Mouse (Mus musculus) liver, embryonic 14.5 days (tissue): ENCODE data around the gene Capza1.

Experiments
- CTCF ChIP-seq: IDR thresholded peaks from 2 replicates; pipeline ENCODE4 v1.5.1; 2016; ENCODE audit warnings: antibody characterized with exemption, low read depth, control low read depth
- EP300 ChIP-seq: IDR thresholded peaks from 2 replicates; pipeline ENCODE4 v1.6.1; 2016; ENCODE audit warnings: antibody characterized with exemption, low read depth

DNA sequence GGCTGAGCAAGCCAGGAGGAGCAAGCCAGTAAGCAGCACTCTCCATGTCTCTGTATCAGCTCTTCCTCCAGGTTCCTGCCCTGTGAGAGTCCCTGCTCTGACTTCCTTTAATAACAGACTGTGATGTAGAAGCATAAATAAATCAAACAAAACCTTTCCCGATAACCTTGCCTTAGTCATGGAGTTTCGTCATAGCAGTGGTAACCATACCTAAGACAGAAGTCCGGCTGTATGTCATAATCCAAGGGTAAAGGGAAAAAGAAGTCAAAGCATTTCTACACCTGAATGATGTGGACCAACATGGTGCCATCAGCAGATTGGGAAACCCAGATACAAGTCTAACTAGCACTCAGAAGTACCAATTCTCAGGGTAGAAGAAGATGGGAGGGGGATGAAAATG lies 28.5 kb downstream of the Capza1 start:
- TF ChIP-seq CTCF: no peak
- no peak for TF ChIP-seq EP300
